Mouse (Mus musculus): ENCODE measurements around the gene Orm2.

Gene Orm2

DNA sequence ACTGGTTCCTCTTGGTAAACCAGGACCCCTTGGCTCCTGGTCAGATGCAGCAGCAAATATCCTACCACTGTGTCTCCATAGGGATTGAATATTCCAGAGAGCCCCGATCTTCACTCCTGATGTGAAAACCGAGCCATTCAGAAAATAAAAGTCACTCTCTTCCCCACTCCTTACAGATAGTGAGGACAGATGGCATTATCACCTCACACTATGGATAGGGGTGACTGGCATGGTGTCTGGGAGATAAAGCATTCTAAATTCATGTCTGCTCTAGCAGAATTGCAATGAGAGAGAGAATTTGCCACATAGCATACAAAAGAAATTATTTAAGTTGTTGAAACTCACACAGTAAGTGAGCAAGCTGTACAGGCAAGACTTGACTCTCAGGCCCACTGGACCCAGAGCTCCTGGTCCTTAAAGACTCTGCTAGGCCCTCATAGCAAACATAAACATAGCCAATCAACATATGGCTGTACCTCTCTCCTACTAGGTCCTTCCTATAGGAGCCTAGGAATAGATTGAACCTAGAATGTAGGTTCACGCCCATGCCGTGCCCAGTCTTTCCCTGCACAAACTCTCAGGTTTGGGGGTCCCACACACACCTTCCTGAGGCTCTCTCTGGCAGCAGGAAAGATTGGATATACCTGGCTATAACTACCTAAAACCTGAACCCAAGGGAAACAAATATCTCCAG, 20.6 kb downstream of the Orm2 start:
- no peak for DNase-seq (ENCODE audit: low read depth)

GRCm38 (mm10) chr4:63383474-63383873, 21.2 kb downstream of the Orm2 start:
- no peak for DNase-seq (ENCODE audit: low read depth)

DNA sequence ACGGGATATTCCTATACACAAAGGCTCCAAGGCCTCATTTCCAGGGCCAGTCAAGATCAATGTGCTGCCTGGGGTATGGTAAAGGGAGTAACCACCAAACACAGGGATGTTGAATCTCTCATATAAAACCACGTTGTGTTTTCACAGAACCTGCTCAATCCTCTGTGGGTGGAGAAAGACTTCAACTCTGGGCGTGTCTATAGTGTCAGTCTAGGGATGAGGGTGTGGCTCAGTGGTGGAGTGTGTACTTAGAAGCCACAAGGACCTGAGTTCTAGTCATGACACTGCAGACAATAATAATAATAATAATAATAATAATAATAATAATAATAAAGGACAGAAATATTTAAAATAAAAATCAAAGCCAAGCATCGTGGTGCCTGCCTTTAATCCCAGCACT, 22.0 kb downstream of the Orm2 start:
- DNase-seq (ENCODE audit: low read depth) = no peak

GRCm38 (mm10) chr4:63385253-63385652, 23.0 kb downstream of the Orm2 start:
- DNase-seq (ENCODE audit: low read depth) = no peak

DNA sequence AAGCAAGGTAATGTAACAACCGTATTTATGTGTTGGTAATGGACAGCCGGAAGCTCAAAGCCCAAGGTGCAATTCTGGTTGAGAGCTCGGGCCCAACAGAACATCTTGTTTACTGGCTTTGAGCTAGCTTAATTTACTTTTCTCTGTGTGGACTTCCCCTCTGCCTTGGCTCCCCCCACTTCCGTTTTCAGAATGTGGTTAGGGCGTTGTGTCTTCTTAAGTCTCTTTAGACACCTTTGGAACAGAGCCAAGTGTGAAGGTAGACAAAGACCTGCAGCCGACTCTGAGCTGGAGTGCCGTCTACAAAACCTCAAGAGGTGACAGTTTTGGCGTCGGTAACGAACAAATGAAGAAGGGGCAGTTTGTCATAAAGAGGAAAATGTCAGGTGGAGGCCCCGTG, 23.5 kb downstream of the Orm2 start:
- no peak for DNase-seq (ENCODE audit: low read depth)

- no peak for DNase-seq (ENCODE audit: low read depth)
Measured at GRCm38 (mm10) chr4:63388029-63388428, 25.8 kb downstream of the Orm2 start.

- no peak for DNase-seq (ENCODE audit: low read depth)
Measured at GRCm38 (mm10) chr4:63389121-63389886, 27.1 kb downstream of the Orm2 start.

GRCm38 (mm10) chr4:63389887-63390528, 27.8 kb downstream of the Orm2 start:
- DNase-seq (ENCODE audit: low read depth) = no peak

- DNase-seq (ENCODE audit: low read depth) = no peak
Measured at GRCm38 (mm10) chr4:63391322-63391721, 29.1 kb downstream of the Orm2 start.

DNA sequence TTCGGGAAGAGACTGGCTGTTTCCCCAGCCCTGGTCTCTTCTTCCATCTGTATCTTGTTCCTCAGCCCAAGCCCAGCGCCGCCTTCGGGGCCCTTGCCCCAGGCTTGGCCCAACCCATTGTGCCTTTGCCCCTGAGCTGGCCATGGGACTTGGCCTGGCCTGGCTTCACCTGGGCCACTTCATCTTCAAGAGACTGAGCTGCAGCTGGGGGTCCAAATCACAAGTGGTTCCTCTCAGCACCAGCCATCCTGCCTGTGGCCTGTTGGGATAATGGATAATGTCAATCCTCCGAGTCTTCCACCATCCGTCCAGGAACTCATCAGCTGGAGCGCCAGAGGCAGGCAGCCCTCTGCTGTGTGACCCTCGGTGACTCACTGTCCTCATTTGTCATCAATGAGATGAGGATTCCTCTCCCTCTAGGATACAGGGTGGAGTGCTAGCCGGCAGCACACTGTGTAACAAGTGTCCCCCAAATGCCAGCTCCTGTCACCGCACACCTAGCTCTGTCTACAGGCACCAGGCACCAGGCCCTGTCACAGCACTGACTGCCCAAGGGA, 35.8 kb downstream of the Orm2 start:
- DNase-seq (ENCODE audit: low read depth) = no peak

DNA sequence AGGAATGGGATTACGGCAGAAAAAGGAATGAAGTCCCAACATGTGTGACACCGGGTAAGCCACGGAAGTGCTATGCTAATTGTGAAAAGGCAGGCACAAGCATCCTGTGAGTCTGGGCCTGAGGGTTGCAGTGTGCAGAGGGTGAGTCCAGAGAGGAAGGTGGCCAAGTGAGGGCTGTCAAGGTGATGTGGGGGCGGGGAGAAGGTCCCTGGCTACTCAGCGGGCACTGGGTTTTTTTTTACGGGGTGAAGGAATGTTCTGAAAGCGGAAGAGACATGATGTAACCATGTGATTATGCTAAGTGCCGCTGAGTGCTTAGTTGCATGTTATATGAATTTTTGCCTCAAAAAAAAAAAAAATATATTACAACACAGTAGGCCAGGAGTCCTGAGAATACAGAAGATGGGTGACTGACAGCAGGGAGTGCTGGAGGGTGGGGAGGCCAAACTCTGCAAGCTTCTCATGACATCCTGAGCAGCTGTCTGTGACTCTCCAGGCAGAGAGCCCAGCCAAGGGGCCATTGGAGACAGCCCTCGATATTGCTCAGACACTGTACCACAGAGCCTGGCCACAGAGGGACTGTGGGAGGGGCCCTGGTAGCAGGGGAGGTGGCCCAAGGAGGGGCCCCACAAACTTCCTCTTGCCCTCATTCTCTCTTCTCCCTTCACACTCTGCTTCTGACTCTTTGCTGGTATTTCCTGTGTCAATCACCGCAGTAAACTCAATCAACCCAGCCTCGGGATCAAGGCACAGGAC, 36.8 kb downstream of the Orm2 start:
- no peak for DNase-seq (ENCODE audit: low read depth)

DNA sequence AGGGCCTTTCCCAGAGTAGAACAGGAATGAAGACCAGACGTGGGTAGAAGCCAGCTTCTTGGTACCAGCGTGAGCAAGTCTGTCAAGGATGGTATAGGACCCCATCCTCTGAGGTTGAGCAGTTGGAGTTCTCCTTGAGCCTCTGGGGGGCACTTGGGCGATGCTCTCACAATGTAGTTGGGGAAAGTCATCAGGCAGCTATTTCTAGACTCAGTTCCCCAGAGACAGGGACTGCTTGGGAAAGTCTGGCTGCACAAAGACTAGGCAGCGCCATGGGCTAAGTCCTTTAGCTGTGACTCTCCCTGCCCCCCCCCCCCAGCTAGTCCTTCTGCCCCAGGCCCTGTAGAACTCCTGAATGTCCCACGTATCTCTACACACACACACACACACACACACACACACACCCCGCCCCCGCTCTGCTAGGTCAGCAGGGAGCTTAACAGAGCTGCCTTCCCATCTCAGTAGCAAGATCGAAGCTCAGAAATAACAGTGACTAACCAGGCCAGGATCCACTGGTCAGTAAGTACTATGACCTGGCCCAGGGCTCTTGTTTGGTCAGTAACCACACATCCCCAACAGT, 37.5 kb downstream of the Orm2 start:
- DNase-seq (ENCODE audit: low read depth) = no peak

DNA sequence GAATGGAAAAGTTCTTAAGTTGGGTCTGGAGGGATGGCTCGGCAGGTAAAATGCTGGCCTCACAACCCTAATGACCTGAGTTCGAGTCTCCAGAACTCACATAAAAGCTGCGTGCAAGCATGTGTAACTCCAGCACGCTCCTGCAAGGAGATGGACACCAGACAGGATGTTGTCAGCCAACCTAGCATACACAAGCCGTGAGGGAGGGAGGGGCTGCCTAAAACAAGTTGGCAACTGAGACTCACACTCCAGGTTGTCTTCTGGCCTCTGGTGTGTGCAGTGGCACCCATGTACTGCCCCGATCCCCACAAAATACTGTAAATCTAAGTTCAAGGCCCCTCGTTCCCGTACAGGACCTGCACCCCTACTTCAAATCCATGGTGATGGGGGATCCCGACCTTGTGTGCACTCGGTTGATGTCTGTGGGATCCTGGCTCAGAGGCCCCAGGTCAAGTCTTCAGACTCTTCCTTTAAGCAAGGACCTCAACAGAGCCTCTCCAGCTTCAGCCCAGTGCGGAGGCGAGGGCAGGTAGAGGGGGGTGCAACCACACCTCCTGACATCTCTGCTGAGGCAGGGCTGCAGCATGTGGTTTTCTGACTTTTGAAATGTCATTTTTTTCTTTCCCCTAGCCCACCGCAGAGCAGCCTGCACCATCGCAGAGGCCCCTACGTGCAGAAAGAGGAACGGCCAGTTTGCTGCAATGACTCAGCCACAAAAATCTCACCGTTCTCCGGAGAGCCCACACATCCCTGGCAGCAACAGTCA, 38.5 kb downstream of the Orm2 start:
- DNase-seq (ENCODE audit: low read depth) = no peak

DNA sequence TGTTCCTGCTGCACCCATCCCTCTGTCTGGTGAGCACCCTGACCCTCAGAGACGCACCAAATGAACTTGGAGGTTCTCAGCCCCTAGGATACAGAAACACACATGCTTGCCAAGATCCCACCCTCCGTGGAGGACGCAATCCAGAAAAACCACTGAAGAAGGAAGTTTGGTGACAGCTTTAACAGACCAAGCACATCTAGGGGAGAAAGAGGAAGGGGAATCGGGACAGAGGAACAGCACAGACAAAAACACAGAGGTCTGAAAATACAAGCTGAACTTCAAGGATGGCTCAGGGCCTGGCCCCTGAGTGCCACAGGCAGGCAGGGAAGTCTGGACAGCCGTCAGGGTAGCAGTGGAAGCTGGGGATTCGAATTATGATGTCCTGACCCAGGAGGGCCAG, 39.4 kb downstream of the Orm2 start:
- no peak for DNase-seq (ENCODE audit: low read depth)

GRCm38 (mm10) chr4:63402056-63402455, 39.8 kb downstream of the Orm2 start:
- DNase-seq (ENCODE audit: low read depth) = no peak

DNA sequence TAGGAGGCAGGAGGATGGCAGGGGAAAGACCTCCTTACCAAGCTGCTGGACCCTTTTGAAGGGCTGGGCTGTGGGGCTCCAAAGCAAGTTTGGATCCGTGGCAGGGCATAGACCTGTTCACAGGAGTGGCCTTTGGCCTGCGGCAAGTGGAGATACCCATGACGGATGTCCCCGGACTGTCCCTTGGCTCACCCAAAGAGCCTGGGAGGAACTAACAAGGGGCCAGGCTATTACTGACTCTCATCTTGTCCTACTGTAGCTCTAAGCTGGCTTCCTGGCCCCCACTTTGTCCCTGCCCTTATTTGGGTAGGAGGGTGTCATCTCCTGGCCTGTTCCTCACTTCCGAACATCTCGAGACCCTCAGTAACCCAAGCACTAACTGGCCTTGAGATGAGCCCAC, 40.3 kb downstream of the Orm2 start:
- DNase-seq (ENCODE audit: low read depth) = no peak

- DNase-seq (ENCODE audit: low read depth) = peak; percentile 78
Measured at GRCm38 (mm10) chr4:63403040-63403959, 41.1 kb downstream of the Orm2 start, which contains the start of gene Akna. Gene Akna, minus strand, starts transcription at chr4:63403354.

DNA sequence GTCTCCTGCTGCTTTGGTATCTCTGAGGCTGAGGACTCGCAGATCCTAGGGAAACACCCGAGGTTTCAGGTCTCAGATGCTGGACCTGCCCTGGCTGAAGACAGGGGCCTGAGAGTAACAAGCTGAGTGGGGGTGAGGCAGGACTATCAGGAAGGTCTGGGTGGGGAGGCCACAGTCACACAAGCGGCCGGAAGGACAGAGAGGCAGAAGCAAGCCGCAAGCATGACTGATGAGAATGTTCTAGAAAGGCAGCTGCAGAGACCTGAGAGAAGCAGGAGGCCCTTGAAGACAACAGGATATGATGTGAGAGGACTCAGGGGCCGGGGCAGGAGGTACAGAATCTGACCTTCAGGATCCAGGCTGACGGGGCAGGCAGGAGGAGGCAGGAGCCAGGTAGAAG, 42.0 kb downstream of the Orm2 start:
- DNase-seq (ENCODE audit: low read depth) = no peak

GRCm38 (mm10) chr4:63405051-63405450, 42.8 kb downstream of the Orm2 start:
- no peak for DNase-seq (ENCODE audit: low read depth)

- no peak for DNase-seq (ENCODE audit: low read depth)
Measured at GRCm38 (mm10) chr4:63405683-63406082, 43.4 kb downstream of the Orm2 start.
